Mouse (Mus musculus) embryonic facial prominence, embryonic 11.5 days (tissue): ENCODE results near the gene Zfp661. TPM values are rescaled to one million over a fixed set of nuclear protein-coding genes. Genes with fewer than 3 reads are reported as not detected.
A peak's percentile ranks its signal among the peaks of the same experiment; 100 is the strongest.

Experiments used
- ATAC-seq: fragments of 200-750 bp; cut with Nextera tagmentation; replicated peaks from 2 replicates; pipeline ENCODE4 v1.8.0; 2017; ENCODE audit warnings: low read depth; ENCODE audit not compliant: insufficient number of reproducible peaks, low FRiP score, low TSS enrichment
- DNase-seq: peaks from one replicate; pipeline ENCODE4 v3.0.0-alpha.2; 2015; ENCODE audit warnings: low spot score
- H3K27ac ChIP-seq: fragments of 300-500 bp; sonication (generic); replicated peaks from 2 replicates; pipeline ENCODE4 v1.5.1; 2014; ENCODE audit warnings: mild to moderate bottlenecking, low read depth, low read length, control low read depth
- H3K27me3 ChIP-seq: fragments of 300-500 bp; sonication (generic); 2 replicates; pipeline ENCODE4 v1.6.1; 2014; ENCODE audit warnings: mild to moderate bottlenecking, low read length, moderate library complexity, mixed read lengths; ENCODE audit not compliant: control insufficient read depth, insufficient read depth
- H3K36me3 ChIP-seq: fragments of 300-500 bp; sonication (generic); replicated peaks from 2 replicates; pipeline ENCODE4 v1.6.1; 2014; ENCODE audit warnings: low read depth, mild to moderate bottlenecking, low read length, moderate library complexity, mixed read lengths; ENCODE audit not compliant: control insufficient read depth, insufficient read depth
- H3K4me1 ChIP-seq: fragments of 300-500 bp; sonication (generic); 2 replicates; pipeline ENCODE4 v1.6.1; 2014; ENCODE audit warnings: low read length, mixed read lengths; ENCODE audit not compliant: control insufficient read depth, insufficient read depth
- H3K4me2 ChIP-seq: fragments of 300-500 bp; sonication (generic); 2 replicates; pipeline ENCODE4 v1.6.1; 2014; ENCODE audit warnings: low read depth, mild to moderate bottlenecking, control low read depth, low read length, moderate library complexity
- H3K4me3 ChIP-seq: fragments of 300-500 bp; sonication (generic); 2 replicates; pipeline ENCODE4 v1.5.1; 2014; ENCODE audit warnings: low read depth, low read length, control low read depth
- H3K9ac ChIP-seq: fragments of 300-500 bp; sonication (generic); replicated peaks from 2 replicates; pipeline ENCODE4 v1.6.1; 2014; ENCODE audit warnings: mild to moderate bottlenecking, control low read depth, low read length
- H3K9me3 ChIP-seq: fragments of 300-500 bp; sonication (generic); replicated peaks from 2 replicates; pipeline ENCODE4 v1.6.1; 2016; ENCODE audit warnings: mild to moderate bottlenecking, low read length, inconsistent platforms, mixed read lengths; ENCODE audit not compliant: control insufficient read depth
- WGBS: fragments of 180-500 bp; shearing (Covaris S2); extraction: QIAGEN DNeasy Blood & Tissue Kit; methylation state at CpG from one replicate; pipeline ENCODE4 v1.1.7; 2014; 5-methylcytosine and 5-hydroxymethylcytosine counted together
- polyA plus RNA-seq: library from polyadenylated mRNA; unstranded; fragments of >200 nt; fragmentation: Nextera tagmentation; extraction: Ambion mirVana; gene quantifications from 2 replicates; pipeline ENCODE4 v1.2.1, GENCODE M21; 2014

Zfp661 gene
- polyA plus RNA-seq, 1 experiment from 2014 or later: 7.5 TPM

GRCm38 (mm10) chr2:127549711-127550110 is 37.2 kb downstream of the Zfp661 start:
- no peak overlapping the region for H3K4me3 ChIP-seq
- H3K4me1 ChIP-seq: no peaks in the 10 kb centered on the region
- H3K9me3 ChIP-seq: no peaks in the 10 kb centered on the region
- ATAC-seq (no peak), DNase-seq (no peak)
- no peak overlapping the region for H3K4me2 ChIP-seq
- H3K27ac ChIP-seq: no peak overlapping the region
- H3K9ac ChIP-seq: no peak overlapping the region
- no peaks in the 10 kb centered on the region for H3K27me3 ChIP-seq
- H3K36me3 ChIP-seq: no peaks in the 10 kb centered on the region

DNA sequence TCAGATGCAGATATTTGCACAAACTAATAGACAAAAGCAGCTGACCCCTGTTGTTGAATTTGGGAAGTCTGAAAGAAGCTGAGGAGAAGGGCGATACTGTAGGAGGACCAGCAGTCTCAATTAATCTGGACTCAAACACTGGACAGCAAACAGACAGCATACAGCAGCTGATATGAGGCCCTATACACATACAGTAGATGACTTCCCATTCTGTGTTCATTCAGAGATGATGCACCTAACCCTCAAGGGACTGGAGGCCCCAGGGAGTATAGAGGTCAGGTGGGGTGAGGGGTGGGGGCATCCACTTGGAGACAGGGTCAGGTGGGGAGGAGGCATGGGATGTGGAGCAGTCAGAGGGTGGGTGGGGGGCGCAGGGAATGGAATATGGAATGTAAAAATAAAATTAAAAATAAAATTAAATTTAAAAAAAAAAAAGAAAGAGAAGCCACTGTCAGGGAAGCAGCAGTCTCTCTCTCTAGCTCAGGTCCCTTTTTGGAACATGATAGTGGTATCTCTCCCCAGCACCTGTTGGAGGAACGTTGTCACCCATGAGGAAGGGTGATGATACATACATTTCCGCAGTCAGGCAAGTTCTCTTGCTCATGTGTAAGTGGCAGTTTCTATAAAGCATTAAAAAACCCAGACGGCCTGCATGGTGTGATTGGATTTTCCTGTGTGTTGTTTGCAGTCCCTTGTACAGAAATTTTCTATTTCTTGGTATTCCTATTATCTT is 38.4 kb downstream of the Zfp661 start:
- WGBS: 73% methylated on average over 5 of the region's 5 CpGs

DNA sequence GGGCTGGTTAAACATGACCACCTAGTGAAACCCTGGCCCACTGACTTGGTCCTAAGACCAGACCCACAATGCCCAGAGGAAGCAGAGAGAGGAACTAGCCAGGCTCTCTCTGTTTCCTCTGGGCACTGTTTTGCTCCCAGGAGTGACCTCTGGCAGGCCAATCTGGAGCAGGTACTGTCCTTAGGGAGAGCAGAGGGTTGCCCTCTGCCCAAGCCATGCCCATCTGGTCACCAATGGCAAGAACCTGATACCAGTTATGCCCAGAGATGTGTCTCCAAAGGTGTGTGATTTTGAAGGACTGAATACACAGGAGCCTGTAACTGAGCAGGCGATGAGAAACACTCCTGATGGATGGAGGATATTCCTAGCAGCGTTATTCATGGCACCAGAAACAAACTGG is 45.2 kb downstream of the Zfp661 start:
- no peaks in the 10 kb centered on the region for H3K9me3 ChIP-seq
- no peak overlapping the region for H3K4me2 ChIP-seq
- H3K9ac ChIP-seq: no peak overlapping the region
- ATAC-seq: no peak
- H3K36me3 ChIP-seq: no peaks in the 10 kb centered on the region
- 87% methylated on average over 2 of the region's 2 CpGs for WGBS
- H3K27me3 ChIP-seq: peaks cover 35% of the 10 kb centered on the region
- H3K27ac ChIP-seq: no peak overlapping the region
- DNase-seq: no peak
- no peak overlapping the region for H3K4me3 ChIP-seq
- no peaks in the 10 kb centered on the region for H3K4me1 ChIP-seq

More for the DNA sequence above, 38.4 kb downstream of the Zfp661 start:
- DNase-seq (no peak), ATAC-seq (no peak)
- no peak overlapping the region for H3K9ac ChIP-seq
- no peak overlapping the region for H3K4me2 ChIP-seq
- H3K27me3 ChIP-seq: no peaks in the 10 kb centered on the region
- no peaks in the 10 kb centered on the region for H3K9me3 ChIP-seq
- no peaks in the 10 kb centered on the region for H3K4me1 ChIP-seq
- H3K36me3 ChIP-seq: no peaks in the 10 kb centered on the region
- no peak overlapping the region for H3K4me3 ChIP-seq
- no peak overlapping the region for H3K27ac ChIP-seq

GRCm38 (mm10) chr2:127541185-127541584 is 45.7 kb downstream of the Zfp661 start, which contains the start of gene Prom2:
Gene Prom2 (minus strand): TSS chr2:127541467.
- Histone ChIP-seq H3K9me3 (no peaks in the 10 kb centered on the region), H3K27me3 (peaks cover 35% of the 10 kb centered on the region), H3K36me3 (no peaks in the 10 kb centered on the region), H3K4me1 (no peaks in the 10 kb centered on the region), H3K4me3 (0 out of 2 replicates have a peak within 1 kb of the TSS, but pooled peaks have one; percentile 3), H3K9ac (0 out of 2 replicates have a peak within 1 kb of the TSS, but pooled peaks have one; percentile 13), H3K27ac (no peak within 1 kb of the TSS), H3K4me2 (peak within 1 kb of the TSS; percentile 30; the same call in 1 of the 2 replicates)
- WGBS: 4% methylated on average over 27 of the region's 29 CpGs
- peak; percentile 39 for DNase-seq
- ATAC-seq: no peak

DNA sequence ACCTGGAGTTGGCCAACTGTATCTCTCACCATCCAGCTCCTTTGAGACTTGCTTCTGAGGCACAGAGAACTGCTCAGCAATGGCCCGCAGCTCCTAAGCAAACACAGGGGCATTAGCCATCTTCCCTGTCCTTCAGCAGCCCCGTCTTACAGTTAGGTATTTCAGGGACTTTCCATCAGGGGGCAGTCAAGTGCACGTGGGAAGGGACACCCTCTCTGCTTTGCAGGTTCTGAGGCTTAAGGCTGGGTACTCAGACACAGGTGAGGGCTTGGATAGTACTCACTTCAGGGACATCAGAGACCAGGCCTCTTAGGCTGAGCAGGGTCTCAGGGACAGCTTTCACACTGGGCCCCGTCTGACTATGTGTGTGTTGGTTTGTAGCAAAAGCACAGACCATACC is 47.4 kb downstream of the Zfp661 start:
- Histone ChIP-seq H3K27ac (no peak overlapping the region), H3K4me1 (no peaks in the 10 kb centered on the region), H3K36me3 (no peaks in the 10 kb centered on the region), H3K9me3 (no peaks in the 10 kb centered on the region), H3K27me3 (peaks cover 35% of the 10 kb centered on the region), H3K9ac (no peak overlapping the region), H3K4me3 (no peak overlapping the region), H3K4me2 (no peak overlapping the region)
- peak; percentile 30 for DNase-seq
- WGBS: 24% methylated on average over 4 of the region's 4 CpGs
- no peak for ATAC-seq

- H3K27me3 ChIP-seq: peaks cover 32% of the 10 kb centered on the region
- H3K9me3 ChIP-seq: no peaks in the 10 kb centered on the region
- H3K4me2 ChIP-seq: no peak overlapping the region
- H3K9ac ChIP-seq: no peak overlapping the region
- WGBS: 73% methylated on average over 3 of the region's 3 CpGs
- no peak overlapping the region for H3K27ac ChIP-seq
- H3K4me3 ChIP-seq: no peak overlapping the region
- H3K4me1 ChIP-seq: no peaks in the 10 kb centered on the region
- H3K36me3 ChIP-seq: no peaks in the 10 kb centered on the region
- DNase-seq (no peak), ATAC-seq (no peak)
These were observed 49.3 kb downstream of the Zfp661 start for GRCm38 (mm10) chr2:127537548-127537947.

- ATAC-seq: no peak
- Histone ChIP-seq H3K9me3 (no peaks in the 10 kb centered on the region), H3K36me3 (no peaks in the 10 kb centered on the region), H3K4me2 (no peak overlapping the region), H3K4me3 (no peak overlapping the region), H3K9ac (no peak overlapping the region), H3K4me1 (no peaks in the 10 kb centered on the region), H3K27me3 (peaks cover 11% of the 10 kb centered on the region), H3K27ac (no peak overlapping the region)
- WGBS: 80% methylated on average over 9 of the region's 9 CpGs
- DNase-seq: no peak
These were observed 51.5 kb downstream of the Zfp661 start for GRCm38 (mm10) chr2:127535363-127535762.

DNA sequence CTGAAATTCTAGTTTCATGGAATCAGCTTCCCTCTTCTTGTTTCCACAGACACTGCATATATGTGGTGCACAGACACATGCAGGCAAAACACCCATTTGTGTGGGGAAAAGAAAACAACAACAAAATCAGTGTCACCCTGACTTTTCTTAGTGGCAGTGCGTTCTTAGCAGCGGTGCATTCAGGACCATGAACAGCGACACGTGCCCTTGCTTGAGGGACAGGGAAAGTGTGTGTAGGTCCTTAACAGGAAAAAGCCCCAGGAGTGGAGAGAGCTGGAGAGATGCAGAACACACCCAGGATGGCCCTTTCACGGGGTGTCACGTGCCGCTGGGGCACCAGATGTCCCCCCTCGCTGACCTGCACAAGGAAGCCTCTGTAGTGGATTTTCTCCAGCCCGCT is 54.5 kb downstream of the Zfp661 start:
- ATAC-seq (no peak), DNase-seq (peak; percentile 75)
- Histone ChIP-seq H3K4me1 (no peaks in the 10 kb centered on the region), H3K9me3 (no peaks in the 10 kb centered on the region), H3K9ac (no peak overlapping the region), H3K36me3 (no peaks in the 10 kb centered on the region), H3K27ac (no peak overlapping the region), H3K27me3 (no peaks in the 10 kb centered on the region), H3K4me2 (no peak overlapping the region), H3K4me3 (no peak overlapping the region)
- 14% methylated on average over 9 of the region's 9 CpGs for WGBS
